Mouse (Mus musculus): ENCODE measurements around the gene Mybl2.

DNA sequence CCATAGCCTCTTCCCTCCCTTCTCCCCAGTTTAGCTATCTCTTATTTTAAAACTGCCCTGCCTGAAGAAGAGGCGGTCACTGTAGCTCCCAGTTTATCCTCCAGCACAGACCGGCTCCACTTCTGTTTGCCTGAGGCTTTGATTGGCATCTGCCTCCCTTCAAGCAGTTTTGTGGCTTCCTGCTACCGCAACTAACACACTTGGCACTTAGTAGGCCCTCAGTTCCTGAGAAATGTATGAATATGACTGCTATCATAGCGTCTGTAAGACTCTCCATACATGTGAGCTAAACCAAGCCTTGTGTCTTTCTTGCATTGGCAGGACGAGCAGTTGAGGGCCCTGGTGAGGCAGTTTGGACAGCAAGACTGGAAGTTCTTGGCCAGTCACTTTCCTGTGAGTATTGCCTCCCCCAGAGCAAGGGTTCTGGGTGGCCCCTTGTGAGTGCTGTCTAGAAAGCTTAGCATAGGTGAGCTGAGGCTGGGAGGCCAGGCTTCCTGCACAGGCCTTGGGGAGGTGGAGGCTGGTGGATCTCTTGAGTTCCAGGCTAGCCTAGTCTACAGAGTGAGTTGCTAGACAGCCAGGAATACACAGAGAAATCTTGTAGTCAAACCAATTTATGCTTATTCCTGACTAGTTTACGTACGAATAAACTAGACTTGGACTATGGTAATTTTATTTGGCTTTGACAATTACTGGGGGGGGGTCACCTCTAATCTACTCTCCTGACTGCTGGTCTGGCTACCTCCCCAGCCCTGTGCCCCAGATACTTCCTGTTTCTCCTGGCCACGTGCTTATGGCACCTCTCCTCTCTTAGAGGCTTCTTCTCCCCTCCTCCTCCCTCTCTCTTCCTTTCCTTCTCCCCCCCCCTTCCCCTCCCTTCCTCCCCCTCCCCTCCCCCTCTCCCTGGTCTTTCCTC lies 7.0 kb downstream of the Mybl2 start:
- TF ChIP-seq CTCF (IDR thresholded peaks at IDR 0.05; ENCODE audit: low read depth, low read length) (no peak), POLR2A (IDR thresholded peaks at IDR 0.05; ENCODE audit: borderline replicate concordance, low read depth, low read length) (no peak)

Data from bone marrow macrophage, adult 2 months (primary cell).